ENCODE assay signal across 18 mouse cellular contexts in genomic region chr8:113007356-113007755, GRCm38 (mm10).
DNase-seq lines count a peak whose midpoint lies in the region; ATAC-seq and TF ChIP-seq lines count a peak whose summit lies in the region.
"Had no signal": no experiment of that assay in that cellular context is flagged by ENCODE, and none has a peak within 500 bp of the region (broad histone marks: within the 10 kb centered on the region; RNA-seq: fewer than 3 reads in every experiment).

No protein-coding gene starts in this region.

- no peak overlapping the region for H3K9ac ChIP-seq in kidney, embryonic 16.5 days (replicated peaks; ENCODE audit: low read length)
- H3K9ac ChIP-seq: embryonic facial prominence, embryonic 13.5 days; forebrain, embryonic 12.5 days; heart, embryonic 15.5 days; hindbrain, embryonic 14.5 days; intestine, embryonic 15.5 days had no signal

- ATAC-seq in kidney, embryonic 16.5 days (ENCODE audit: low FRiP score, low TSS enrichment): no peak
- ATAC-seq: forebrain, embryonic 16.5 days; intestine, embryonic 15.5 days had no signal

- peak; percentile 2; the same call in 1 of the 2 replicates for TF ChIP-seq CTCF in gastrocnemius, adult 2 months (IDR thresholded peaks at IDR 0.05)

- H3K4me2 ChIP-seq in kidney, embryonic 16.5 days (replicated peaks; ENCODE audit: low read depth, low read length): no peak overlapping the region
- H3K4me2 ChIP-seq: embryonic facial prominence, embryonic 13.5 days; forebrain, embryonic 12.5 days; heart, embryonic 15.5 days; hindbrain, embryonic 14.5 days; intestine, embryonic 15.5 days had no signal

- 61% methylated on average over 4 of the region's 4 CpGs for WGBS in kidney, embryonic 16.5 days

- H3K9me3 ChIP-seq in kidney, embryonic 16.5 days (ENCODE audit: low read length): no peaks in the 10 kb centered on the region
- H3K9me3 ChIP-seq: embryonic facial prominence, embryonic 13.5 days; forebrain, embryonic 12.5 days; heart, embryonic 10.5 days; heart, embryonic 15.5 days; hindbrain, embryonic 10.5 days; intestine, embryonic 15.5 days had no signal

- no peak overlapping the region for H3K27ac ChIP-seq in gastrocnemius, adult 2 months
- no peak overlapping the region for H3K27ac ChIP-seq in kidney, embryonic 16.5 days (ENCODE audit: low read length)
- H3K27ac ChIP-seq: embryonic facial prominence, embryonic 13.5 days; forebrain, embryonic 12.5 days; heart, embryonic 10.5 days; heart, embryonic 15.5 days; hindbrain, embryonic 10.5 days; hindbrain, embryonic 14.5 days; intestine, embryonic 15.5 days had no signal

- H3K27me3 ChIP-seq in kidney, embryonic 16.5 days (ENCODE audit: insufficient read depth, low read length): no peaks in the 10 kb centered on the region
- H3K27me3 ChIP-seq: embryonic facial prominence, embryonic 13.5 days; forebrain, embryonic 12.5 days; heart, embryonic 15.5 days; intestine, embryonic 15.5 days had no signal

- peak; percentile 4 for DNase-seq in adrenal gland, postnatal 10 days
- no peak for DNase-seq in adrenal gland, postnatal 25 days
- no peak for DNase-seq in gastrocnemius, adult 2 months
- DNase-seq in gastrocnemius, postnatal 10 days: no peak
- peak; percentile 21 for DNase-seq in kidney, postnatal 10 days
- peak; percentile 16 for DNase-seq in left cerebral cortex, postnatal 4 days
- DNase-seq in left cerebral cortex, adult 11 months (ENCODE audit: low spot score): no peak
- DNase-seq: cerebellum, adult 8-10 months; gastrocnemius, postnatal 25 days had no signal

- no peak overlapping the region for H3K4me3 ChIP-seq in gastrocnemius, adult 2 months
- H3K4me3 ChIP-seq in kidney, embryonic 16.5 days (ENCODE audit: low read length): no peak overlapping the region
- H3K4me3 ChIP-seq: embryonic facial prominence, embryonic 13.5 days; forebrain, embryonic 12.5 days; heart, embryonic 10.5 days; heart, embryonic 15.5 days; hindbrain, embryonic 10.5 days; intestine, embryonic 15.5 days had no signal

- H3K4me1 ChIP-seq in kidney, embryonic 16.5 days (ENCODE audit: insufficient read depth, low read length): no peaks in the 10 kb centered on the region
- H3K4me1 ChIP-seq: forebrain, embryonic 12.5 days; heart, embryonic 10.5 days; heart, embryonic 15.5 days; hindbrain, embryonic 10.5 days; intestine, embryonic 15.5 days had no signal

- no peaks in the 10 kb centered on the region for H3K36me3 ChIP-seq in kidney, embryonic 16.5 days (ENCODE audit: insufficient read depth, low read length)
- H3K36me3 ChIP-seq: embryonic facial prominence, embryonic 13.5 days; forebrain, embryonic 12.5 days; heart, embryonic 10.5 days; heart, embryonic 15.5 days; hindbrain, embryonic 10.5 days; intestine, embryonic 15.5 days had no signal

- intact Hi-C loops in gastrocnemius, adult 2 months (cut with DNase I): no loop called here
- intact Hi-C loops in left cerebral cortex, postnatal 4 days (cut with DNase I): no loop called here

Comparison
In these comparisons a context has a peak if more than half of its experiments do, and no peak if none do; other contexts are left out.
1. DNase-seq: peak in adrenal gland, postnatal 10 days (single experiment), kidney, postnatal 10 days (single experiment) and left cerebral cortex, postnatal 4 days (single experiment); none in adrenal gland, postnatal 25 days (single experiment), gastrocnemius, adult 2 months (single experiment), gastrocnemius, postnatal 10 days (single experiment) and left cerebral cortex, adult 11 months (single experiment).